Mouse (Mus musculus): ENCODE data around the gene Swi5.

Swi5 gene

DNA sequence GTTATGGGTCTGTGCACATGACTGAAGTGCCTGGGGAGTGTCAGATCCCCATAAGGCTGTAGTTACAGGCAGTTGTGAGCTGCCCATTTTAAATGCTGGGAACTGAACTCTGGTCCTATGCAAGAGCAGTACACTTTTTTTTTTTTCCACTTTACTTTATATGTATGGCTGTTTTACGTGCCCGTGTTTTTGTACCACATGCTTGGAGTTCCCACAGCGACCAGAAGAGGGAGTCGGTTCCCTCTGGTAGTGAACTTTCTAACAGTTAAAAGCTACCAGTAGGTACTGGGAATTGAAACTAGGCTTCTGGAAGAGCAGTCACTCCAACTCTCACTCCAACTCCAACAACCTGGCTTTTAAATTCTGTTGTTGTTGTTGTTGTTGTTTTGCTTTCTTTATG, 27.2 kb downstream of the Swi5 start:
- DNase-seq (ENCODE audit: low spot score), result peak; percentile 60

DNA sequence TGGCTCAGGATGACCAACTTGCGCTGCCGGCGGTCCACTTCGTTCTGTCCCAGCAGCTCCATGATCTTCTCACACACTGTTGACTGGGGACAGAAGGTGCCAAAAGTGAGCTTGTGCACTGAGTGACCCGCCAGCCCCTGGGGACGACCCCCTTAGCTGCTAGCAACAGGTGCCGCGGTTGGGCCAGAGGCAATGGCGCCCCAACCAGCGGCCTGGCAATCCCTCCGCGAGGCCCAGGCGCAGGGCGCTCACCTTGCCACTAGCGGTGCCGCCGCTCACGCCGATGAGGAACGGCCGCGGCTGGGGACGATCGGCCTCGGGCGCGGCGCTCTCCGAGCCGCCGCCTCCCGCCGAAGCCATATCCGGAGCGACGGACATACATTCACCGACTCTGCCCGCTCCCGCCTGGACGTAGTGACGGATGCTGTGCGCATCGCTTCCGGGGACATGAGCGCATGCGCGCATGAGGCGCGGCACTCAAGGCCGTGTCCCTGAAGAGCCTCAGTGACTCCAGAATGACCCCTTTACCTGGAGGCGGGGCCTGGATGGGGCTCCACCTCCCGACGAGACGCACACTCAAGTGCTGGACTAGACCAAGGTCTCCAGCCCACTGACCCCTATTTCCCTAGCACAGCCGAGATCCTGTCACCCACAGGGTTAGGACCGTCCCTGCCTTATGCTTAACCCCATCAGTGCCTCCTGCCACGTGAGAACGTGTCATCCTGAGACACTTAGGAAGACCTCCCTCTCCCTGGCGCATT, 28.0 kb downstream of the Swi5 start, which contains the start of gene Uck1:
TSS of gene Uck1 (minus strand) at position 503 of the 761 bp plus-strand sequence.
- peak; percentile 89 for DNase-seq (ENCODE audit: low spot score)

DNA sequence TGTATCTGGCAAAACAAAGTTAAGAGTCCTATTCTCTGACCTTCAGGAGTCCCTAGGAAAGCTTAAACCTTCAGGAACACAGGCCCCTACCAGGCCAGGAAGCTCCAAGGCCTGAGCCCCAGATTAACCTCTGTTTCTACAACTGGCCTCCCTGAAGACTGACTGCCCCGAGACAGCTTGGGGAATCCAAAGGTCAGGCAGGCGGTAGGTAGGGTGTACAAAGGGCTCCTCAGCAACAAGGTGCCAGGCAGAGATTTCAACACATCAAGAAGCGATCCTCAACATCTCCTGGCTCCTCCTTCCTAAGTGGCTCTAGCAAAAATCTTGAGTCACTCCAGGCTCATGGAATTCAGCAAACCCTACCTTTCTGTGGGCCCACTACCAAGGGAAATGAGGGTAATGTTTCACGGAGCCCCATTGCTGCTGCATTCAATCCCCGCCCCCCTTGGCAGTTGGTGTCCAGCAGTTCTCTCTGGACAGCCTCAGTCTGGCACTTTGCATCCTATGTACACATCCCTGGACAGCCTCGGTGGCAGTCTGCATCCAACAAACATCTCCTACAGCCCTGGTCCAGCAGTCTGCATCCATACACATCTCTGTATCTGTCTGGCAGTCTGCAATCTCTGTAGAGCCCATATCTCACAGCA, 28.9 kb downstream of the Swi5 start:
- DNase-seq (ENCODE audit: low spot score), result no peak

DNA sequence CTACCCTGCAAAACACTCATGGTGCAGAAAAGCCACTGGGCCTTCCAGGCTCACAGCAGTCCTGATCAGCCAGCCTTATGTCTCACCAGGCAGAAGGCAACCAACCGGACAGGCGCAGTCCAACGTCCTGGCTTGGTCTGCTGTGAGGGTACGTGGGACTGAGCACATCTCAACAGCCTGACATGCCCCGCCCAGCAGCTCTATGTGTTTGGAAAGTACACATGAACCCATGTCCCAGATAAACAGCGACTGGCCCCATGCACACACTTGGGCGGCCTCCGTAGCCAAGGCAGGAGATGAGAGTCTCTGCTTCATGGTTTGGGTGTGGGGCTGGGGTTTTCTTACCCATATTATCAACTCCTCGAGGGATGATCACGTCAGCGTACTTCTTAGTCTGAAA, 31.6 kb downstream of the Swi5 start:
- no peak for DNase-seq (ENCODE audit: low spot score)

DNA sequence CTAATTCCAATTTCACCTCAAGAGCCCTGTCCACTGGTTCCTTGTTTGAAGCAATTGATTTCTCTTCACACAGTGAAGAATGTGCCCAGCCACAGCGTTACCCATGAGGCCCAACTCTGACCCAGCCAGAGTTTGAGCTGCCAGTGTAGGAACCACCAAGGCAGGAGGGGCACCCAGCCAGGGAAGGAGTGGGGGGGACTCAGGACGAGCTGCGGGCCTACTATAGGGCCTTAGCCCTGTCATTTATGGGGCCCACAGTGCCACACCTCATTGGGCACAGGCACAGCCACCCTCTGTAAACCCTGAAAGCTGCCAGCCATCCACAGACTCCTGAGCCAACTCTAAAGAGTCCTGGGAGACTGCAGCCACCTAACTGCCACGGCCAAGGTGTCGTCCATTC, 33.3 kb downstream of the Swi5 start:
- no peak for DNase-seq (ENCODE audit: low spot score)

DNA sequence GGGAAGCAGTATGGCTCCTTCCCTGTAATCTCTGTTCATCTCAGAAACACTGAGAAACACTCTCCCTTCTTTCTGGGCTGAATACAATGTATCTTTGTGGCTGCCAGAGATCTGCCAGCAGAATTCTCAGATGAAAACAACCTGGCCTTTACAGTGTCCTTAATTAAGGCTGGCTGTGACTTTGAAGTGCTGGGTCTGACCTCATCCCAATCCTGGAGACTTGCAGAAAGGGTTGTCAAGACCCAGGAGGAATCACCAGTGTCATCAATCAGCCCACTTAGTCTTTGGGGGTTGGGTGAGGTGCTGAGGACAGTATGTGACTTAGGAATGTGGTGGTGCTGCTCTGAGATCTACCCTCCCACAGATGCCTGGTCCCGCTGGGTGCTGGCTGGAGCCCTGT, 34.5 kb downstream of the Swi5 start:
- no peak for DNase-seq (ENCODE audit: low spot score)

DNA sequence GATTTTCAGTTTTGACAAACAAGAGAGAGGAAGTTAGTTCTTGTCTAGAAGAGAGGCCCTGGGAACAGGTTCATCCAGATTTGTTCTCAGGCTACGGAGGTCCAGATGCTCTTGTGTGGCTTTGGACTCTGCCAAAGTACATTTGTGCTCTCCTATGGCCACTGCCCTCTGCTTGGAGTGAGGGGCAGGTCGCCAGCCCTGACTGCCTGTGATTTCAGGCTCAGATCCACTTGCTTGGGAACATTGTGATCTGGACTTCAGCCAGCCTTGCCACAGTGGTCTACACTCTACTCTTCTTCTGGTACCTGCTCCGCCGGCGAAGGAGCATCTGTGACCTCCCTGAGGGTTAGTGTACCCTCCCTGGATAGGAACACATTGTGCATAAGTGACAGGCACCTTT, 35.2 kb downstream of the Swi5 start:
- DNase-seq (ENCODE audit: low spot score), result no peak

DNA sequence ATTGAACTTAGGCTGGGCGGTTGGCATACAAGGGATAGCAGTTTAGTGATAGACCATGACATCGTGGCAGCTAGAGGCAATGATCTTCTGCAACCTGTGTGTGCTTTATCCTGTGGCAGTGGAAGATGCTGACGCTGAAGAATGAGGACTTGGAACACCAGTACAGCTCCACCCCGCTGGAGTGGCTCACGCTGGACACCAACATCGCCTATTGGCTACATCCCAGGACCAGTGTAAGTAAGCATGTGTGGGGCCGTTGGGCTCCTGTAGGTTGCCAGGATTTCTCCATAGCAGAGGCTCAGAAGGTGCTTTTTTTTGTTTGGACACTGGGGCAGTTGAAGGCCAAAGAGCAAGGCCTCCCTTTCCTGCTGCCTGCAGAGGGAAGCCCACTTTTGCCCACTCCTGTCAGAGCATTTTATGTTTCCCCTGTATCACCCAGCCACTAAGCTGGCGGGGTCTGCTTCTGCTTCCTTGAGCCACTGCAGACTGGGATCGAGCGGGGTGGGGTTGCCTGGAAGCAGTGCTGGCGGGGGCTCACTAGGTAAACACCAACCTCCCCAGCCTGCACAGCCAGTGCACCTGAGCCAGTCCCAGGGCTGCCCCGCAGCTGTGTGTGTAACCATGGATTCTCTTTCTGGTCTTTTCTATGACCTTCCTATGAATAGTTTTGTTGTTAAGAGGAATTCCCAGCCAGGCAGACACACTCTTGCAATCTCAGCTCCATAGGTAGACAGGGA, 35.9 kb downstream of the Swi5 start:
- no peak for DNase-seq (ENCODE audit: low spot score)

DNA sequence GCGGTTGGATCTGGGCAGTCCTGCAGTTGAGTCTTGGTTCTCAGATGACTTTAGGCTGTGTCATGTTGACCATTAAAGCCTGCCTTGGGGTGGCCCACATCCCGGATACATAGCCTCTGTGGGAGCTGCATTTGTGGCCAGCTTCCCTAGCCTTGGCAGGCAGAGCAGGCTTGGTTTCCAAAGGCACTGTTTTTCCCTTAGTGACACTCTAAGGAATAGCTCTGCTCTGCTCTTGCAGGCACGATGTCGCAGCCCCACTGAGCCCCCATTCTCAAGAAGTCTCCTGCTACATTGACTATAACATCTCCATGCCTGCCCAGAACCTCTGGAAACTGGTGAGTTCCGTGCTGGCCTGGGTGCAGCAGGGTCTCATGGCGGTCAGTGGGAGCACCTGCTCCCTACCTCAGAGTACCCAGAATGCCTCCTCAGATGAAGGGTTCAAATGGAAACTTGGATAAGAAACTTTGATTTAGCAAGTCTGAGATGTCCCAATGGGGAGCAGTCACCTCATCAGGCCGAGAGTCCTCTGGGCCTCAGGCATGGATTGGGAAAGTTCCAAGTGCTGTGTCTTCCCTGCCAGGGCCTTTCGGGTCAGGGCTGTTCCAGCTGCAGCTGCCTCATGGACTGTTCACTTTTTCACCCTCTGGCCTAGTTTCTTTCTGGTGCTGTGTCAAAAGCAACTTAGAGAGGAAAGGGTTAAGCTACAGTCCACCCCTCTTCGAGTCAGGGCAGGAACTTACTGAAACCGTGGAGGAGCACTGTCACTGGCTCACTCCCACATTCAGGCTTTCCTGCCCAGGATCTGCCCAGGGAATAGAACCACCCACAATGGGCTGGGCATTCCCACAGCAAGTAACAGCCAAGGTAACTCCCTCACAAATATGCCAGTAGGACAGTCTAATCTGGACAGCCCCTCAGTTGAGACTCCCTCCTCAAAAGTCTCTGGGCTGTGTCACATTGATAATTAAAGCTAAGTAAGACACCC, 39.2 kb downstream of the Swi5 start:
- DNase-seq (ENCODE audit: low spot score), result no peak

DNA sequence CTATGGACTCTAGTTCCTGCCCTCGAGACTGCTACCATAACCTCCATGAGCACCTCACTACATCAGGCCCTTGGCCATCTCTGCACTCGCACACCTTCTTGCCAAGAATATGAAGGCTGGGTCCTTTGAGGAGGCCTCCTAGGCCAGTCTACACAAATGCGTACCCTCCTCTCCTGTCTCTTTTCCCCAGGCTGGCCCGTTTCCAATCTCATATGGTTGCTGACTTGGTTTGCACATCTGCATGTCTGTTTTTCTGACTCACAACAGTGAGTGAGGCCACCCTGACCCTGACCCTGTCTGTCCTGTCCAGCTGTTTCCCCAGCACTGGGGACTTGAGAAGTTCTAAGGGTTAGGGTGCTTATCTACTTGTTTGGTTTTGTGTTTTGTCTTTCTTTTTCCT, 41.1 kb downstream of the Swi5 start:
- DNase-seq (ENCODE audit: low spot score), result no peak

DNA sequence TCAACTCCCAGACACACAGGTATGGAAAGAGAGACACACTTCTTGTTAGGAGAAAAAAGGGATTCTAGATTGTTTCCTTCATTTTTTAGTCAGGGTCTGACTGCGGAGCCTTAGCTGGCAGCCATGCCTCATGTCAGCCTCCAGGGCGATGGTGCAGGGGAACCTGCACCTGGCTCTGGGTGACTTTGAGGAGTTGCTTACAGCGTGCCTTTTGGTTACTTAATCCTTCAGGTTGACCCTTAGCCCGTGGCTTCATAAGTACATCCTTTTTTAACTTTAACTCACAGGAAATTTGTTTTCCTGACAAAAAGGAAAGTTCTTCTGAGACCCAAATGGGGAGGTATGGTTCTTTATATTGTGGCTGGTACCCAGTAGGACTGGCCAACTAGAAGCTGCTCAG, 44.9 kb downstream of the Swi5 start:
- DNase-seq (ENCODE audit: low spot score), result no peak

DNA sequence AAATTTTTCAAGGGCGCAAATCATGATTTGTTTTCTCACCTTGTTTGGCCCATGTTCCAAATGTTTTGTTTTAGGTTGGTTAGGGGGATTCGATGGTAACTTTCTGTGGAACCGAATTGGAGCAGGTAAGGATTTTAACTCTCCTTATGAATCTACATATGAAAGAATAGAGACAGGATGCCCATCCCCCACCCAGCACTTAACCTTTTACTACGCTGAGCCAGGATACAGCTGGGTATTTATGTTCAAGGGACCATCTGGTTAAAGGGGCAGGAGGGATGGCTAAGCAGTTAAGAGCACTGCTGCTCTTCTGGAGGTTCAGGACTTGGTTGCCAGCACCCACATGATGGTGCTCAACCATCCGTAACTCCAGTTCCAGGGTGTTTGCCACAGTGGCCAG, 47.3 kb downstream of the Swi5 start:
- DNase-seq (ENCODE audit: low spot score), result no peak

DNA sequence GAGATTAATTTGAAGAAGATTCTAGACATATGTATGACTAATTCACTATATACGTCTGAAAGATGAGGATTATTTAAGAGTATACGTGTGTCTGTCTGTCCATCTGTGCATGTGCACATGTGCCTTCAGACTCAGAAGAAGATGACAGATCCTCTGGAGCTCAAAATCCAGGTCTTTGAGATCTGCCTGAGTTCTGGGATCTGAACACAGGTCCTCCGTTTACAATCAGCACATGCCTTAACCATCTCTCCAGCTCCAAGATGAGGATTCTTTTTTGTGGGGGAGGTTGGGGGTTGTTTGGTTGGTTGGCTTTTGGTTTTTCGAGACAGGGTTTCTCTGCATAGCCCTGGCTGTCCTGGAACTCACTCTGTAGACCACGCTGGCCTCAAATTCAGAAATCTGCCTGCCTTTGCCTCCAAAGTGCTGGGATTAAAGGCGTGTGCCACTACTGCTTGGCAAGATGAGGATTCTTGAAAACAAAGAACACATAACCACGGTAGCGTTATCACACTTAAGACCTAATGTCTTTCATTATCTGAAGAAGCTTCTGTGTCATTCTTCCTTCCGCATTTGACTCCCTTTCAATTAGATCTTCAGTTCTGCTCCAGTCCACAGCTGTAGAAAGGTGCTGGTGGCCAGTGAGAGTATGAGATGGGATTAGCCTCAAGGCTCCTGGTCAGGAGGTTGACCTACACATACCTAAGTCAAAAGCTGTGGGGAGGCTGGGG, 49.0 kb downstream of the Swi5 start:
- DNase-seq (ENCODE audit: low spot score), result no peak

DNA sequence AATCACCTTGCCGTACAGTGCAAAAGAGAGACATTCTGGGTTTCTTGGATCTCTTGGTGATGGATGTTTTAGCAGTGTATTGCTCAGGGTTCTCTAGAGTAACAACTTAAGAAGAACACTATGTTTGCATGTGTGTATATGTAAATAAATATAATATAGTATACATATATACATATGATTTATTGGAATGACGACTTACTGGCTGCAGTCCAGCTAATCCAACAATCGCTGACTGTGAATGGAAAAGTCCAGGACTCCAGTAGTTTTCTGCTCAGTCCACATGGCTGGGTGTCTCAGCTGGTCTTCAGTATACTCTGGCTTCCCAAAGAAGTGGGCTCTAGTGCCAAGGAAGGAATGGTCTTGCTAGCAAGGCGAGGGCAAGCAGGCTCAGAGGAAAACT, 50.3 kb downstream of the Swi5 start:
- DNase-seq (ENCODE audit: low spot score), result no peak

DNA sequence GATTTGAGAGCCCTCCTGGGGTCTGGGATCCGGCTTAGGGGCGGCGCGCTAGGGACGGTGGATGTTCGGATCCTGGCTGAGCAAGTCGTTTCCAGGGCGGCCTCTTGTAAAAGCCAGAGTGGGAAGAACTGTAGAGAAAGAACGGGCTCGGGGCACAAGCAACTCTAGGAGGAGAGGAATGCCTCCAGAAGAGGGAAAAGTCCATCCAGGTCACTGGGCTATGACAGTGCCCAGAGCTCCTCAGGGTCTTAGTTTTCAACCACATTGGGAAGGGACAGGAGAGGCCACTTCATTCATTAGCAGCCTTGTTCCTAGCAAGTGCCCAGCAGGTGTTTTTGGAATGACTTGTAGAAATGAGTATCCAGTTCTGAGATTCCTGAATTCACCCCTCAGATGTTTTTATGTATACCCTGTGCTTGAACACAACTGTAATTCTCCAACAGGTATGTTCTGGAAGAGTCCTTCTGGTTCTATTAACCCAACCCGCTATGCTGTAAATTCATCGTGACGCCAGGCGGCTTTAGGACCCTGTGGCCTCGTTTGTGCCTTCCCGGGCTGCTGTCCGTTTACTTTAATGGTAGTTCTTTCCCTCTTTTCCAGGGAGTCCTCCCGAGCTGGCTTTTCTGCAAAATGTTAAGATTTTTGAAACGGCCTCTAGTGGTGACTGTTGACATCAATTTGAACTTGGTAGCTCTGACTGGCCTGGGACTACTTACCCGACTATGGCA, 51.0 kb downstream of the Swi5 start:
- peak; percentile 63 for DNase-seq (ENCODE audit: low spot score)

DNA sequence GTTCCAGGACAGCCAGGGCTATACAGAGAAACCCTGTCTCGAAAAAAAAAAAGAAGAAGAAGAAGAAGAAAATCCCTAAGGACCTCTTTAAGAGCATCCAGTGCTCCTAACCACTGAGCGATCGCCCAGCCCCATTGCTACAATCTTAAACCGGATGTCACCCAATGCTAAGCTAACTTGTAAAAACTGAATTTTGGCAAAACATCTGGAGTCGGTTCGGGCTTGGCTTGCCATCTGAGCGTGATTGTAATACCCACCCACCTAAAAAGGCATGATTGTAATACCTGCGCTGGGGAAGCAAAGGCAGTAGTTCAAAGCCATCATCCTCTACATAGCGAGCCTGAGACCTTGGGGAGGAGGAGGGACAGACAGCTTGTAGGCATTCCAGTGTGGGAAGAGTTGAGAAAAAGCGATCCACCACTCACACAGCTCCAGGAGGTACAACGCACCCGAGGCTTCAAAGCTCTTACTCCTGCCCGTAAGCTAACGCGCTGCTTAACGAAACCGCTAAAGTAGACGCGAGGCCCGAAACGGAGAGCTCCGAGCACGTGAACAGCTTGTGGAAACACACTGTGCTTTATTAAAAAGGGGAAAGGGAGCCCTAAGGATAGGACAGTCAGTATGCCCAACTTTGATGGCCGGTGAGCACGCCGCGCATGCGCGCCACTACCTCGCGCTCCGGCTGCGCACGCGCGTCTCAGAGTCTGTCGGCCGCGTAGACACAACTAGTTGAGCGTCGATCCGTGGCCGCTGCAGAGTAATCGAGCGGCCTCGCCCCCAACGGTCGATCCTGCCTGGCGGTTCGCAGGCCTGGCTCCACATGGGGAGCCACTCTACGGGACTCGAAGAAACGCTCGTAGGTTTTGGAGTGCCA, 51.8 kb downstream of the Swi5 start, which contains the start of gene Pomt1:
TSS of gene Pomt1 (plus strand) at position 705 of the 874 bp plus-strand sequence.
- peak; percentile 98 for DNase-seq (ENCODE audit: low spot score)

DNA sequence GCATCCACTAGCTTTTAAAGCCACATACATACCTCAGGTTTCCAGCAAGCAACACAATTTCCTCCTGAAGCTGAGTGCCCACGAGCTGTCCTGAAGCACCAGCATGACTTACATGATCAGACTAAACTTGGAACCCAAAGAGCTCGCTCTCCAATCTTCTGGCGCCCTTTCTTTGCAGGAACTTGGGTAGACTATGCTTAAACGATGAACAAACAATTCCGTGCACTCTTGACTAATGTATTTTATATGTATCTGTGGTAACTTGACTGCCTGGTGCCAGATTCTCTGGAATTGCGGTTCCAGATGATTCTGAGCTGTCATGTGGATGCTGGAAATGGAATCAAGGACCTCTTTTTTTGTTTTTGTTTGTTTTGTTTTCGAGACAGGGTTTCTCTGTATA, 52.4 kb downstream of the Swi5 start:
- DNase-seq (ENCODE audit: low spot score), result no peak

Data from retina, embryonic 14.5 days (tissue).